Comparison of ENCODE assay signal across 9 mouse cellular contexts in genomic region chr10:79928030-79928694, GRCm38 (mm10). TPM values are rescaled to one million over a fixed set of nuclear protein-coding genes. Genes with fewer than 3 reads are reported as not detected.
DNase-seq lines count a peak whose midpoint lies in the region; ATAC-seq lines count a peak whose summit lies in the region.
"Had no signal": no experiment of that assay in that cellular context is flagged by ENCODE, and none has a peak within 500 bp of the region (broad histone marks: within the 10 kb centered on the region; RNA-seq: fewer than 3 reads in every experiment).

No protein-coding gene starts in this region.

- no peak for ATAC-seq in hindbrain, embryonic 15.5 days (ENCODE audit: low FRiP score, low read depth)
- no peak for ATAC-seq in neural tube, embryonic 11.5 days (ENCODE audit: insufficient read depth, low FRiP score, low TSS enrichment)

- 0 out of 2 replicates have a peak, but pooled peaks cover 4% of the 10 kb centered on the region for H3K36me3 ChIP-seq in hindbrain, embryonic 15.5 days
- peaks cover 6% of the 10 kb centered on the region for H3K36me3 ChIP-seq in neural tube, embryonic 11.5 days (ENCODE audit: control insufficient read depth, insufficient read depth, low read length)

- peaks cover 10% of the 10 kb centered on the region for H3K27me3 ChIP-seq in hindbrain, embryonic 15.5 days
- peaks cover 5% of the 10 kb centered on the region for H3K27me3 ChIP-seq in neural tube, embryonic 11.5 days (ENCODE audit: control insufficient read depth, insufficient read depth, low read length)

- peak; percentile 58 for DNase-seq in thymus, postnatal 0 days (ENCODE audit: low spot score)
- DNase-seq in thymus, adult 18-20 months: no peak
- peak; percentile 66 for DNase-seq in embryo, embryonic 10.5 days (ENCODE audit: low spot score)
- DNase-seq in lung, adult 18-20 months: peak; percentile 50 to 68
- DNase-seq in neural tube, embryonic 11.5 days (ENCODE audit: low spot score): peak; percentile 48
- DNase-seq in gastrocnemius, adult 8-10 months (ENCODE audit: low spot score in 2 of 2): no peak
- no peak for DNase-seq in layer of hippocampus, adult 11-12 months (ENCODE audit: low spot score)

- peak overlapping the region; percentile 93 for H3K4me2 ChIP-seq in hindbrain, embryonic 15.5 days
- peak overlapping the region; percentile 56 for H3K4me2 ChIP-seq in neural tube, embryonic 11.5 days (ENCODE audit: low read depth)

- H3K4me1 ChIP-seq in hindbrain, embryonic 15.5 days (replicated peaks): peaks cover 51% of the 10 kb centered on the region
- peaks cover 33% of the 10 kb centered on the region for H3K4me1 ChIP-seq in neural tube, embryonic 11.5 days (ENCODE audit: control insufficient read depth, insufficient read depth, low read length)

- H3K9ac ChIP-seq in hindbrain, embryonic 15.5 days: peak overlapping the region; percentile 89
- H3K9ac ChIP-seq in neural tube, embryonic 11.5 days (ENCODE audit: low read length): peak overlapping the region; percentile 74

- peak overlapping the region; percentile 96 for H3K4me3 ChIP-seq in hindbrain, embryonic 15.5 days
- peak overlapping the region; percentile 65 for H3K4me3 ChIP-seq in neural tube, embryonic 11.5 days (ENCODE audit: low read depth, low read length)

- H3K9me3 ChIP-seq in hindbrain, embryonic 15.5 days: no peaks in the 10 kb centered on the region
- no peaks in the 10 kb centered on the region for H3K9me3 ChIP-seq in neural tube, embryonic 11.5 days (ENCODE audit: control insufficient read depth, low read length)

- H3K27ac ChIP-seq in hindbrain, embryonic 15.5 days (replicated peaks): peak overlapping the region; percentile 92
- peak overlapping the region; percentile 86 for H3K27ac ChIP-seq in neural tube, embryonic 11.5 days (ENCODE audit: low read depth, low read length)

- 2% methylated on average over 29 of the region's 29 CpGs for WGBS in hindbrain, embryonic 15.5 days
- WGBS in neural tube, embryonic 11.5 days: 0% methylated on average over 28 of the region's 29 CpGs

RNA-seq across cellular contexts. Expression of gene Arid3a, which starts 1.3 kb away (rescaled TPM):
- polyA plus RNA-seq in thymus, postnatal 0 days (2015; fragmentation: Nextera tagmentation; extraction: Ambion mirVana): 3.7 TPM in 2 replicates
- polyA plus RNA-seq in hindbrain, embryonic 15.5 days (2015; fragmentation: Nextera tagmentation; extraction: Ambion mirVana): 2.9 and 3.2 TPM in 2 replicates
- 7.0 and 8.5 TPM in 2 replicates for polyA plus RNA-seq in neural tube, embryonic 11.5 days (2014; fragmentation: Nextera tagmentation; extraction: Ambion mirVana)
- 1 to 10 TPM; 1.5 to 2.3 (median 2.1) TPM for total RNA-seq in gastrocnemius, adult 8-10 months (2022)

RNA-seq across cellular contexts. Expression of gene R3hdm4, which starts 7.2 kb away (rescaled TPM):
- polyA plus RNA-seq in thymus, postnatal 0 days (2015; fragmentation: Nextera tagmentation; extraction: Ambion mirVana): 129 and 131 TPM in 2 replicates
- polyA plus RNA-seq in hindbrain, embryonic 15.5 days (2015; fragmentation: Nextera tagmentation; extraction: Ambion mirVana): 258 and 289 TPM in 2 replicates
- polyA plus RNA-seq in neural tube, embryonic 11.5 days (2014; fragmentation: Nextera tagmentation; extraction: Ambion mirVana): 150 and 156 TPM in 2 replicates
- 100 to 1,000 TPM; 124 to 137 (median 129) TPM for total RNA-seq in gastrocnemius, adult 8-10 months (2022)

RNA-seq across cellular contexts. Expression of gene Kiss1r, which starts 11.4 kb away (rescaled TPM):
- polyA plus RNA-seq in thymus, postnatal 0 days (2015; fragmentation: Nextera tagmentation; extraction: Ambion mirVana): 0.48 and 1.2 TPM in 2 replicates
- polyA plus RNA-seq in hindbrain, embryonic 15.5 days (2015; fragmentation: Nextera tagmentation; extraction: Ambion mirVana): 2.7 and 3.1 TPM in 2 replicates
- 0.77 and 0.80 TPM in 2 replicates for polyA plus RNA-seq in neural tube, embryonic 11.5 days (2014; fragmentation: Nextera tagmentation; extraction: Ambion mirVana)
- under 1 TPM; 0.13 to 0.36 (median 0.22) TPM for total RNA-seq in gastrocnemius, adult 8-10 months (2022)

RNA-seq across cellular contexts. Expression of gene Gm26602, which starts 17.5 kb away (rescaled TPM):
- 5.3 and 15.5 TPM in 2 replicates for polyA plus RNA-seq in thymus, postnatal 0 days (2015; fragmentation: Nextera tagmentation; extraction: Ambion mirVana)
- polyA plus RNA-seq in hindbrain, embryonic 15.5 days (2015; fragmentation: Nextera tagmentation; extraction: Ambion mirVana): 3.0 TPM in 1 of 2 replicates, not detected in the other
- 14.5 TPM in 1 of 2 replicates, not detected in the other for polyA plus RNA-seq in neural tube, embryonic 11.5 days (2014; fragmentation: Nextera tagmentation; extraction: Ambion mirVana)
- total RNA-seq in gastrocnemius, adult 8-10 months (2022): not detected
- polyA plus RNA-seq: gonadal fat pad, adult 2 months had no signal

RNA-seq across cellular contexts. Expression of gene Med16, which starts 19.4 kb away (rescaled TPM):
- polyA plus RNA-seq in thymus, postnatal 0 days (2015; fragmentation: Nextera tagmentation; extraction: Ambion mirVana): 32.6 and 39.1 TPM in 2 replicates
- 51.2 and 54.2 TPM in 2 replicates for polyA plus RNA-seq in hindbrain, embryonic 15.5 days (2015; fragmentation: Nextera tagmentation; extraction: Ambion mirVana)
- 47.7 and 53.6 TPM in 2 replicates for polyA plus RNA-seq in neural tube, embryonic 11.5 days (2014; fragmentation: Nextera tagmentation; extraction: Ambion mirVana)
- total RNA-seq in gastrocnemius, adult 8-10 months (2022): 10 to 100 TPM; 30.8 to 37.1 (median 32.9) TPM

Comparison
In these comparisons a context has a peak if more than half of its experiments do, and no peak if none do; other contexts are left out.
1. DNase-seq: peak in thymus, postnatal 0 days (single experiment), embryo, embryonic 10.5 days (single experiment), lung, adult 18-20 months (2 of 2) and neural tube, embryonic 11.5 days (single experiment); none in thymus, adult 18-20 months (0 of 2), gastrocnemius, adult 8-10 months (0 of 2) and layer of hippocampus, adult 11-12 months (single experiment).